Mouse (Mus musculus) stomach, embryonic 14.5 days (tissue): Measurements from ENCODE around the gene Islr. TPM values are rescaled to one million over a fixed set of nuclear protein-coding genes. Genes with fewer than 3 reads are reported as not detected.
A peak's percentile ranks its signal among the peaks of the same experiment; 100 is the strongest.

Source experiments
- ATAC-seq: fragments of 200-750 bp; cut with Nextera tagmentation; 2 replicates; pipeline ENCODE4 v1.8.0; 2017; ENCODE audit warnings: low read depth, moderate TSS enrichment; ENCODE audit not compliant: insufficient number of reproducible peaks, insufficient read depth, low FRiP score
- H3K27ac ChIP-seq: fragments of 300-500 bp; sonication (generic); 2 replicates; pipeline ENCODE4 v1.5.1; 2014; ENCODE audit warnings: mild to moderate bottlenecking, low read length, moderate library complexity, mixed read lengths
- H3K27me3 ChIP-seq: fragments of 300-500 bp; sonication (generic); 2 replicates; pipeline ENCODE4 v1.6.1; 2014; ENCODE audit warnings: low read length, control low read depth, mixed read lengths; ENCODE audit not compliant: control insufficient read depth, insufficient read depth
- H3K36me3 ChIP-seq: fragments of 300-500 bp; sonication (generic); 2 replicates; pipeline ENCODE4 v1.6.1; 2014; ENCODE audit warnings: mild to moderate bottlenecking, control low read depth, low read length, moderate library complexity, mixed read lengths; ENCODE audit not compliant: control insufficient read depth, insufficient read depth
- H3K4me1 ChIP-seq: fragments of 300-500 bp; sonication (generic); 2 replicates; pipeline ENCODE4 v1.6.1; 2014; ENCODE audit warnings: low read length, control low read depth, mixed read lengths; ENCODE audit not compliant: control insufficient read depth, insufficient read depth
- H3K4me2 ChIP-seq: fragments of 300-500 bp; sonication (generic); replicated peaks from 2 replicates; pipeline ENCODE4 v1.6.1; 2014; ENCODE audit warnings: low read depth, low read length, control low read depth
- H3K4me3 ChIP-seq: fragments of 300-500 bp; sonication (generic); 2 replicates; pipeline ENCODE4 v1.5.1; 2014; ENCODE audit warnings: low read depth, low read length, control low read depth
- H3K9ac ChIP-seq: fragments of 300-500 bp; sonication (generic); replicated peaks from 2 replicates; pipeline ENCODE4 v1.6.1; 2014; ENCODE audit warnings: low read depth, mild to moderate bottlenecking, control low read depth, low read length, moderate library complexity, mixed read lengths
- H3K9me3 ChIP-seq: fragments of 300-500 bp; sonication (generic); 2 replicates; pipeline ENCODE4 v1.6.1; 2016; ENCODE audit warnings: low read depth, low read length, control low read depth; ENCODE audit not compliant: control insufficient read depth
- WGBS: fragments of 180-500 bp; shearing (Covaris S2); extraction: QIAGEN DNeasy Blood & Tissue Kit; methylation state at CpG from one replicate; pipeline ENCODE4 v1.1.7; 2014; 5-methylcytosine and 5-hydroxymethylcytosine counted together
- polyA plus RNA-seq: library from polyadenylated mRNA; unstranded; fragments of >200 nt; fragmentation: Nextera tagmentation; extraction: Ambion mirVana; gene quantifications from 2 replicates; pipeline ENCODE4 v1.2.1, GENCODE M21; 2014

The Islr gene
- polyA plus RNA-seq, 1 experiment from 2014 or later = 87.9 TPM

- peaks cover 69% of the 10 kb centered on the region for H3K27me3 ChIP-seq
- peak overlapping the region; percentile 23; the same call in 1 of the 2 replicates for H3K4me2 ChIP-seq
- H3K4me1 ChIP-seq = peaks cover 32% of the 10 kb centered on the region
- H3K27ac ChIP-seq = no peak overlapping the region
- no peak for ATAC-seq
- no peaks in the 10 kb centered on the region for H3K36me3 ChIP-seq
- 3% methylated on average over 24 of the region's 24 CpGs for whole genome bisulfite sequencing
- H3K9ac ChIP-seq = no peak overlapping the region
- peak overlapping the region; percentile 7; the same call in 1 of the 2 replicates for H3K4me3 ChIP-seq
- no peaks in the 10 kb centered on the region for H3K9me3 ChIP-seq
Observed at GRCm38 (mm10) chr9:58201091-58201842, 2.8 kb downstream of the Islr start.

- WGBS = 14% methylated on average over 11 of the region's 11 CpGs
- no peak for ATAC-seq
- Histone ChIP-seq H3K27ac (no peak overlapping the region), H3K4me2 (no peak overlapping the region), H3K36me3 (no peaks in the 10 kb centered on the region), H3K27me3 (peaks cover 75% of the 10 kb centered on the region), H3K9ac (no peak overlapping the region), H3K4me1 (peaks cover 36% of the 10 kb centered on the region), H3K9me3 (no peaks in the 10 kb centered on the region), H3K4me3 (no peak overlapping the region)
Observed at GRCm38 (mm10) chr9:58200270-58201090, 3.6 kb downstream of the Islr start.

GRCm38 (mm10) chr9:58199381-58200269 is 4.5 kb downstream of the Islr start:
- peaks cover 77% of the 10 kb centered on the region for H3K27me3 ChIP-seq
- H3K9ac ChIP-seq = no peak overlapping the region
- H3K27ac ChIP-seq = no peak overlapping the region
- H3K4me3 ChIP-seq = peak overlapping the region; percentile 24; the same call in 1 of the 2 replicates
- peak overlapping the region; percentile 10; the same call in 1 of the 2 replicates for H3K4me2 ChIP-seq
- WGBS = 1% methylated on average over 41 of the region's 41 CpGs
- H3K4me1 ChIP-seq = peaks cover 36% of the 10 kb centered on the region
- ATAC-seq = no peak
- no peaks in the 10 kb centered on the region for H3K36me3 ChIP-seq
- no peaks in the 10 kb centered on the region for H3K9me3 ChIP-seq

GRCm38 (mm10) chr9:58198801-58199371 is 5.2 kb downstream of the Islr start:
- Histone ChIP-seq H3K4me3 (peak overlapping the region; percentile 24), H3K36me3 (no peaks in the 10 kb centered on the region), H3K9me3 (no peaks in the 10 kb centered on the region), H3K27ac (no peak overlapping the region), H3K4me2 (peak overlapping the region; percentile 10; the same call in 1 of the 2 replicates), H3K27me3 (peaks cover 77% of the 10 kb centered on the region), H3K4me1 (peaks cover 36% of the 10 kb centered on the region), H3K9ac (no peak overlapping the region)
- no peak for ATAC-seq
- 3% methylated on average over 38 of the region's 38 CpGs for WGBS

GRCm38 (mm10) chr9:58197781-58198701 is 6.1 kb downstream of the Islr start:
- Histone ChIP-seq H3K4me3 (peak overlapping the region; percentile 24), H3K27me3 (peaks cover 70% of the 10 kb centered on the region), H3K36me3 (no peaks in the 10 kb centered on the region), H3K9ac (no peak overlapping the region), H3K4me1 (peaks cover 36% of the 10 kb centered on the region), H3K4me2 (peak overlapping the region; percentile 42), H3K9me3 (no peaks in the 10 kb centered on the region), H3K27ac (no peak overlapping the region)
- ATAC-seq = peak; percentile 20; the same call in 1 of the 2 replicates
- WGBS = 1% methylated on average over 58 of the region's 58 CpGs

GRCm38 (mm10) chr9:58196610-58197567 is 7.2 kb downstream of the Islr start:
- Histone ChIP-seq H3K27ac (no peak overlapping the region), H3K27me3 (peaks cover 61% of the 10 kb centered on the region), H3K9ac (no peak overlapping the region), H3K4me2 (peak overlapping the region; percentile 42), H3K4me1 (peaks cover 36% of the 10 kb centered on the region), H3K9me3 (no peaks in the 10 kb centered on the region), H3K36me3 (no peaks in the 10 kb centered on the region), H3K4me3 (peak overlapping the region; percentile 24; the same call in 1 of the 2 replicates)
- 3% methylated on average over 46 of the region's 46 CpGs for WGBS
- no peak for ATAC-seq
